Mouse (Mus musculus) thymus, adult 2 months (tissue): Measurements from ENCODE around the gene Glul.

Experiments
- CTCF ChIP-seq: fragments of 200-500 bp; IDR thresholded peaks from 2 replicates; pipeline ENCODE4 v1.5.1; 2012; ENCODE audit warnings: mild to moderate bottlenecking, control low read depth, low read length, moderate library complexity, borderline replicate concordance; ENCODE audit not compliant: control insufficient read depth, poor library complexity, insufficient read depth; ENCODE audit errors: extremely low read depth
- POLR2A ChIP-seq: fragments of 200-500 bp; IDR thresholded peaks from 2 replicates; pipeline ENCODE4 v1.6.1; 2012; ENCODE audit warnings: mild to moderate bottlenecking, low read length, control low read depth, moderate library complexity; ENCODE audit not compliant: control insufficient read depth, poor library complexity, insufficient read depth; ENCODE audit errors: extremely low read depth

DNA sequence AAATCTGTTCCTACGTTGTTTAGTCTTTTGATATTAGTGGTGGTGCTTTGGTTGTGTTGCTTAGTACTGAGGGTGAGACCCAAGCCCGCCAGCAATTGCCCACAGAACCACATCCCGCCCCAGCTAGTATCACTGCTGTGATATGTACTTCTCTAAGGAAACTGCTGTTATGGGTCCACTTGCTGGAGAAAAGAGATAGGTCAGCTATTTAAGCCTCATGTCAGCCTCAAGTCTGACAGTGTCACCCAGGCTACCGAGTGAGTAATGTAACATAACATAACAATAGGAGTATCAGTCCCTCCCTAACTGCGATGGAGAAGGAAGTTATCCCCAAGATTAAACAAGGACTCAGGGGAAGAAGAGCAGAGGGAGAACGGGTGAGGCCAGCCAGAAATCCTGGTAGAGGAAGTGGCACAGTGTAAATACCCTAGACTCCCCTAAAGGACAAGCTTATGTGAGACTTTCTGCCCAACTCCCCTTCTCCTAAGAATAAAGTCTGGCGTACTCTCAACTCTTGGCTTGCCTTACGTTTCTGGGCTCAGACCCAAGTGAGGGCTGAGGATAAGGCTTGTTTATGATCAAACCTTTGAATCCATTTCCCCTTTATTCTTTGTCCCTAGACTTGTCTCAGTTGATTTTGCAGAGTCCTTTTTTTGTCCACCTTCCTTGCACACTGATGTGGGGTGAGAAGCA lies 5.4 kb upstream of the Glul start:
- TF ChIP-seq CTCF (no peak), POLR2A (no peak)
